Mouse (Mus musculus) MEL (cell line): Measurements from ENCODE around the gene Tnfrsf11a. TPM values are rescaled to one million over a fixed set of nuclear protein-coding genes. Genes with fewer than 3 reads are reported as not detected.

Experiments used
- DNase-seq: peaks from one replicate; pipeline ENCODE4 v3.0.0; 2011; ENCODE audit warnings: low read depth, low spot score
- H3K27ac ChIP-seq: 2 replicates; pipeline ENCODE4 v1.5.1; 2012; ENCODE audit warnings: low read depth, mild to moderate bottlenecking, control low read depth, low read length, moderate library complexity; ENCODE audit not compliant: control insufficient read depth
- H3K27me3 ChIP-seq, 2 experiments: fragments of 150-350 bp in 1 of 2; sonication (generic) in 1 of 2; 2 replicates each; pipeline ENCODE4 v1.6.1; 2012; ENCODE audit warnings: low read length in 2 of 2, mild to moderate bottlenecking in 2 of 2, improper control_type of control experiment in 1 of 2, moderate library complexity in 1 of 2; ENCODE audit not compliant: insufficient read depth in 2 of 2, control insufficient read depth in 1 of 2
- H3K36me3 ChIP-seq, 2 experiments: 2 replicates each; pipeline ENCODE4 v1.6.1; 2012 to 2014; ENCODE audit warnings: low read length in 2 of 2, improper control_type of control experiment in 1 of 2, inconsistent platforms in 1 of 2, mild to moderate bottlenecking in 1 of 2; ENCODE audit not compliant: insufficient read depth in 2 of 2, control insufficient read depth in 1 of 2
- H3K4me1 ChIP-seq, 2 experiments: fragments of 150-350 bp in 1 of 2; sonication (generic) in 1 of 2; 2 replicates each; pipeline ENCODE4 v1.6.1; 2012; ENCODE audit warnings: low read length in 2 of 2, improper control_type of control experiment in 1 of 2, mild to moderate bottlenecking in 1 of 2; ENCODE audit not compliant: insufficient read depth in 2 of 2, control insufficient read depth in 1 of 2
- H3K4me3 ChIP-seq, 2 experiments: fragments of 150-350 bp in 1 of 2; sonication (generic) in 1 of 2; 2 replicates each; pipeline ENCODE4 v1.5.1; 2012; ENCODE audit warnings: low read depth in 2 of 2, low read length in 2 of 2, mild to moderate bottlenecking in 2 of 2, moderate library complexity in 2 of 2, control low read depth in 1 of 2, improper control_type of control experiment in 1 of 2; ENCODE audit not compliant: control insufficient read depth in 1 of 2, insufficient read depth in 1 of 2
- H3K79me2 ChIP-seq: 2 replicates; pipeline ENCODE4 v1.6.1; 2012; ENCODE audit warnings: mild to moderate bottlenecking, low read length, moderate library complexity; ENCODE audit not compliant: control insufficient read depth, poor library complexity, insufficient read depth
- H3K9ac ChIP-seq: 2 replicates; pipeline ENCODE4 v1.6.1; 2012; ENCODE audit warnings: low read depth, mild to moderate bottlenecking, control low read depth, low read length, moderate library complexity; ENCODE audit not compliant: control insufficient read depth, poor library complexity, severe bottlenecking
- H3K9me3 ChIP-seq: fragments of 150-350 bp; sonication (generic); replicated peaks from 2 replicates; pipeline ENCODE4 v1.6.1; 2012; ENCODE audit warnings: mild to moderate bottlenecking, low read length, improper control_type of control experiment, moderate library complexity; ENCODE audit not compliant: insufficient read depth
- BHLHE40 ChIP-seq: IDR thresholded peaks from 2 replicates; pipeline ENCODE4 v1.6.1; 2012; ENCODE audit warnings: low read depth, mild to moderate bottlenecking, inconsistent platforms, low read length, improper control_type of control experiment, borderline replicate concordance
- CHD1 ChIP-seq: IDR thresholded peaks from 2 replicates; pipeline ENCODE4 v1.6.1; 2012; ENCODE audit warnings: low read depth, mild to moderate bottlenecking, inconsistent platforms, low read length, improper control_type of control experiment
- CHD2 ChIP-seq: IDR thresholded peaks from 2 replicates; pipeline ENCODE4 v1.6.1; 2011; ENCODE audit warnings: low read length, improper control_type of control experiment
- CTCF ChIP-seq, 3 experiments: IDR thresholded peaks in 2 of 3; conservative IDR thresholded peaks in 1 of 3; 2 replicates each; pipeline ENCODE4 v1.5.1; 2011 to 2012; ENCODE audit warnings: low read length in 3 of 3, low read depth in 2 of 3, mild to moderate bottlenecking in 2 of 3, improper control_type of control experiment in 1 of 3, inconsistent platforms in 1 of 3, mixed read lengths in 1 of 3, moderate library complexity in 1 of 3; ENCODE audit not compliant: control insufficient read depth in 1 of 3, insufficient read depth in 1 of 3, poor library complexity in 1 of 3, severe bottlenecking in 1 of 3
- E2F4 ChIP-seq: IDR thresholded peaks from 2 replicates; pipeline ENCODE4 v1.6.1; 2011; ENCODE audit warnings: low read depth, low read length, improper control_type of control experiment, borderline replicate concordance
- ELF1 ChIP-seq: IDR thresholded peaks from 2 replicates; pipeline ENCODE4 v1.6.1; 2014; ENCODE audit warnings: low read depth, mild to moderate bottlenecking, inconsistent platforms, low read length, improper control_type of control experiment, moderate library complexity
- EP300 ChIP-seq, 2 experiments: IDR thresholded peaks; 2 replicates each; pipeline ENCODE4 v1.6.1; 2011; ENCODE audit warnings: improper control_type of control experiment in 2 of 2, low read length in 2 of 2, low read depth in 1 of 2, mild to moderate bottlenecking in 1 of 2
- ETS1 ChIP-seq: IDR thresholded peaks from 2 replicates; pipeline ENCODE4 v1.6.1; 2012; ENCODE audit warnings: low read depth, mild to moderate bottlenecking, inconsistent platforms, low read length, improper control_type of control experiment, moderate library complexity
- GABPA ChIP-seq: IDR thresholded peaks from 2 replicates; pipeline ENCODE4 v1.6.1; 2012; ENCODE audit warnings: low read depth, mild to moderate bottlenecking, inconsistent platforms, low read length, improper control_type of control experiment, moderate library complexity
- JUND ChIP-seq: IDR thresholded peaks from 2 replicates; pipeline ENCODE4 v1.6.1; 2011; ENCODE audit warnings: low read depth, mild to moderate bottlenecking, improper control_type of control experiment, low read length
- KAT2A ChIP-seq: conservative IDR thresholded peaks from 2 replicates; pipeline ENCODE4 v1.6.1; 2012; ENCODE audit warnings: low read depth, low read length, improper control_type of control experiment, inconsistent platforms
- MAX ChIP-seq: IDR thresholded peaks from 2 replicates; pipeline ENCODE4 v1.6.1; 2011; ENCODE audit warnings: low read length, improper control_type of control experiment
- MAZ ChIP-seq: IDR thresholded peaks from 2 replicates; pipeline ENCODE4 v1.6.1; 2012; ENCODE audit warnings: low read depth, mild to moderate bottlenecking, inconsistent platforms, low read length, improper control_type of control experiment
- NELFE ChIP-seq: IDR thresholded peaks from 2 replicates; pipeline ENCODE4 v1.6.1; 2011; ENCODE audit warnings: low read depth, low read length, improper control_type of control experiment
- POLR2A ChIP-seq, 2 experiments: IDR thresholded peaks; 2 replicates each; pipeline ENCODE4 v1.6.1; 2011 to 2012; ENCODE audit warnings: low read length in 2 of 2, mild to moderate bottlenecking in 2 of 2, control low read depth in 1 of 2, improper control_type of control experiment in 1 of 2, low read depth in 1 of 2, moderate library complexity in 1 of 2; ENCODE audit not compliant: control insufficient read depth in 1 of 2, insufficient read depth in 1 of 2, poor library complexity in 1 of 2
- POLR2AphosphoS2 ChIP-seq: IDR thresholded peaks from 2 replicates; pipeline ENCODE4 v1.6.1; 2011; ENCODE audit warnings: low read length, improper control_type of control experiment
- POLR2AphosphoS5 ChIP-seq: IDR thresholded peaks from 2 replicates; pipeline ENCODE4 v1.6.1; 2012; ENCODE audit warnings: low read depth, borderline replicate concordance, mild to moderate bottlenecking, inconsistent platforms, low read length, moderate library complexity, mixed read lengths
- RAD21 ChIP-seq: IDR thresholded peaks from 2 replicates; pipeline ENCODE4 v1.6.1; 2011; ENCODE audit warnings: mild to moderate bottlenecking, low read depth, low read length, improper control_type of control experiment
- SMC3 ChIP-seq: IDR thresholded peaks from 2 replicates; pipeline ENCODE4 v1.6.1; 2011; ENCODE audit warnings: low read depth, low read length, improper control_type of control experiment
- TAL1 ChIP-seq: IDR thresholded peaks from 2 replicates; pipeline ENCODE4 v1.6.1; 2012; ENCODE audit warnings: mild to moderate bottlenecking, inconsistent platforms, low read length, moderate library complexity, mixed read lengths
- TBP ChIP-seq: IDR thresholded peaks from 2 replicates; pipeline ENCODE4 v1.8.0; 2011; ENCODE audit warnings: low read depth, low read length, improper control_type of control experiment
- UBTF ChIP-seq: IDR thresholded peaks from 2 replicates; pipeline ENCODE4 v1.6.1; 2012; ENCODE audit warnings: low read depth, mild to moderate bottlenecking, inconsistent platforms, low read length, improper control_type of control experiment, moderate library complexity, borderline replicate concordance; ENCODE audit not compliant: insufficient read depth
- USF1 ChIP-seq: IDR thresholded peaks from 2 replicates; pipeline ENCODE4 v1.6.1; 2014; ENCODE audit warnings: low read depth, mild to moderate bottlenecking, inconsistent platforms, low read length, improper control_type of control experiment, moderate library complexity
- ZC3H11A ChIP-seq: IDR thresholded peaks from 2 replicates; pipeline ENCODE4 v1.6.1; 2012; ENCODE audit warnings: low read depth, mild to moderate bottlenecking, inconsistent platforms, low read length, improper control_type of control experiment
- ZKSCAN1 ChIP-seq: IDR thresholded peaks from 2 replicates; pipeline ENCODE4 v1.6.1; 2012; ENCODE audit warnings: low read depth, mild to moderate bottlenecking, inconsistent platforms, low read length, improper control_type of control experiment, moderate library complexity
- ZNF384 ChIP-seq: IDR thresholded peaks from 2 replicates; pipeline ENCODE4 v1.6.1; 2012; ENCODE audit warnings: low read depth, mild to moderate bottlenecking, inconsistent platforms, low read length, improper control_type of control experiment
- polyA plus RNA-seq, 2 experiments: library from polyadenylated mRNA; stranded (reverse) in 1 of 2; unstranded in 1 of 2; fragments of >175 nt in 1 of 2; fragments of >200 nt in 1 of 2; gene quantifications; 2 replicates each; pipeline versions ENCODE4 v1.2.1 to v1.2.4; 2012; ENCODE audit warnings: low replicate concordance in 2 of 2, low read depth in 1 of 2; ENCODE audit not compliant: insufficient read length in 2 of 2, insufficient read depth in 1 of 2, missing spikeins in 1 of 2
- total RNA-seq: library from RNA; depleted of rRNA; stranded (reverse); fragments of 300-350 nt; gene quantifications from 2 replicates; pipeline ENCODE4 v1.2.3, GENCODE M21; 2012

Tnfrsf11a gene
- total and polyA plus RNA-seq, 3 experiments = not detected

DNA sequence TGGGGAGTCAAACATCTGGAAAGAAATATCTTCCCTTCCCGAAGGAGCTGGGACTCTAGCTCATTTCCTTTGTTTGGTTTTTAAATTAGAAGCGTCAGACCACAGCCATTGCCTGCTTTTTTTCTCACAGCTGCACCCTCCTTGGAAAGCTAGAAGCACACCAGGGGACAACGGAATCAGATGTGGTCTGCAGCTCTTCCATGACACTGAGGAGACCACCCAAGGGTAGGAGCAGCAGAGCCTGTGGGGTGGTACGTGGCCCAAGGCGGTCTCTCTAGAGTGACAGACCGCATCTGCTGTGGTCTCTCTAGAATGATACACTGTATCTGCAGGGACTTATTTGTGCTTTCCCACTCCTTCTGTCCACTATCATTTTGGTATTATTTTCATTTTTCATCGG, 39.2 kb downstream of the Tnfrsf11a start:
- Histone ChIP-seq H3K9me3 (no peaks in the 10 kb centered on the region), H3K79me2 (no peaks in the 10 kb centered on the region), H3K27ac (no peak overlapping the region), H3K4me1 (no peaks in the 10 kb centered on the region), H3K4me3 (no peak overlapping the region), H3K36me3 (no peaks in the 10 kb centered on the region), H3K27me3 (no peaks in the 10 kb centered on the region), H3K9ac (no peak overlapping the region)
- no peak for DNase-seq
- no peak for TF ChIP-seq NELFE
- no peak for TF ChIP-seq UBTF
- TF ChIP-seq POLR2AphosphoS2 = no peak
- no peak for TF ChIP-seq ZNF384
- TF ChIP-seq ETS1 = no peak
- no peak for TF ChIP-seq USF1
- no peak for TF ChIP-seq RAD21
- no peak for TF ChIP-seq GABPA
- no peak for TF ChIP-seq TAL1
- no peak for TF ChIP-seq JUND
- no peak for TF ChIP-seq POLR2AphosphoS5
- no peak for TF ChIP-seq BHLHE40
- no peak for TF ChIP-seq TBP
- TF ChIP-seq CTCF (IDR thresholded peaks at IDR 0.05 in 2 of 3, conservative IDR thresholded peaks at IDR 0.05 in 1 of 3; ENCODE audit: control insufficient read depth in 1 of 3, insufficient read depth in 1 of 3, low read depth in 2 of 3, low read length in 3 of 3, poor library complexity in 1 of 3, severe bottlenecking in 1 of 3) = no peak

DNA sequence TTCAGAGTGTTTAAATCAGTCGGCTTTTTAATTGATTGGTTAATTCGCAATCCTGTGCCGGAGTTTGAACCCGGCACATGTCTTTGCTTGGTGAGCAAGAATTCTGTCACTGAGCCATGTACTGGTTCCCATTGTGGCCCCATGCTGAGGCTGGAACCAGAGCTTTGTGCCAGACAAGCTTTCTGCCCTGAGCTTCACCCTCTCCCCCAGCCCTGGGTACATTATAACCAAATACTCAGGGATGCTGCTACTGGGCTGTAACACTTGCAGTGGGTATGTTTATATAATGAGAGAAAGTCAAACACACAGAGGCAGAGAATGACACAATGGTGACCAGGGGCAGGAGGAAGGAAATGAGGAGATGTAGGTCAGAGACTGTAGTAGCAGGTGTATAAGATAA, 43.8 kb downstream of the Tnfrsf11a start:
- no peaks in the 10 kb centered on the region for H3K4me1 ChIP-seq
- H3K9me3 ChIP-seq = no peaks in the 10 kb centered on the region
- no peak overlapping the region for H3K9ac ChIP-seq
- no peaks in the 10 kb centered on the region for H3K27me3 ChIP-seq
- H3K36me3 ChIP-seq = no peaks in the 10 kb centered on the region
- no peak overlapping the region for H3K27ac ChIP-seq
- DNase-seq = no peak
- H3K79me2 ChIP-seq = no peaks in the 10 kb centered on the region
- H3K4me3 ChIP-seq = no peak overlapping the region
- TF ChIP-seq MAX (no peak), EP300 (IDR thresholded peaks at IDR 0.05; ENCODE audit: low read depth in 1 of 2, low read length in 2 of 2) (no peak), E2F4 (no peak), TBP (no peak), USF1 (no peak), TAL1 (no peak), RAD21 (no peak), MAZ (no peak), ZC3H11A (no peak), POLR2A (IDR thresholded peaks at IDR 0.05; ENCODE audit: control insufficient read depth in 1 of 2, insufficient read depth in 1 of 2, low read depth in 1 of 2, low read length in 2 of 2, poor library complexity in 1 of 2) (no peak), POLR2AphosphoS2 (no peak), CHD2 (no peak), ZKSCAN1 (no peak), ETS1 (no peak), CTCF (IDR thresholded peaks at IDR 0.05 in 2 of 3, conservative IDR thresholded peaks at IDR 0.05 in 1 of 3; ENCODE audit: control insufficient read depth in 1 of 3, insufficient read depth in 1 of 3, low read depth in 2 of 3, low read length in 3 of 3, poor library complexity in 1 of 3, severe bottlenecking in 1 of 3) (no peak), SMC3 (no peak), KAT2A (no peak), ELF1 (no peak), CHD1 (no peak)
- TF ChIP-seq, all 39 proteins: peak for 0
